Mouse (Mus musculus): Measurements from ENCODE around the gene Gm20897. TPM values are rescaled to one million over a fixed set of nuclear protein-coding genes. Genes with fewer than 3 reads are reported as not detected.
"Not testable (repeated sequence)": the region's sequence is repeated elsewhere in the genome, so short reads cannot be mapped to it uniquely, and the experiment has no call there.

Gm20897 gene
- polyA plus RNA-seq (2016; fragmentation: Nextera tagmentation; extraction: Ambion mirVana), result not detected in 2 replicates

DNA sequence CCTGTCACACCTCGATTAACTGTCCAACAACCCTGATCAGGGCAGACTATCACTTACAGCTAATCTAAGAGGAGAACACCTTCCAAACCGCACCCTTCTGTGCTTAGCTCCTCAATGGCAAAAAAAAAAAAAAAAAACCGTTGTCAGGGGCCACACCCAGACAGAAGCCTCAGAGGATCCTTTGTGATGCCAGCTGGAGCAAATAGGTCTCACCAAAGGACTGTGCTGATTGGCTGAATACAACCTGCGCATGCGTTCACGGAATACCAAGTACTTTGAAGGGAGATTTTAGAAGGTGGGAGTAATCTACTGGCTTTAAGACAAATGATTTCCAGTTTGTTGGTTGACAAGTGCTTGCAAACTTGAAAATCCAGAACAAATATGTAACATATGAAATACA is at the start of gene Gm20897:
Gene Gm20897 (minus strand): TSS at position 101 of the 400 bp plus-strand sequence.
- H3K4me3 ChIP-seq; H3K4me2 ChIP-seq (replicated peaks); ATAC-seq (ENCODE audit: insufficient number of reproducible peaks, insufficient read depth, low FRiP score, low TSS enrichment); H3K27ac ChIP-seq; H3K27me3 ChIP-seq; H3K9me3 ChIP-seq; H3K4me1 ChIP-seq; H3K9ac ChIP-seq; H3K36me3 ChIP-seq: not testable (repeated sequence)
- WGBS, result 68% methylated on average over 3 of the region's 6 CpGs

Other genes with a start within 250 kb of the Gm20897 start
- not detected in 2 replicates for gene Gm21732, start 73.5 kb upstream of the Gm20897 start, polyA plus RNA-seq (2016; fragmentation: Nextera tagmentation; extraction: Ambion mirVana)

Data from embryonic facial prominence, embryonic 12.5 days (tissue).